Mouse (Mus musculus): ENCODE data around the gene Arhgef26. TPM values are rescaled to one million over a fixed set of nuclear protein-coding genes. Genes with fewer than 3 reads are reported as not detected.

Gene Arhgef26
- total and polyA plus RNA-seq, 2 experiments = 10.4 to 29.2 TPM

- Histone ChIP-seq H3K9ac (ENCODE audit: low read depth, low read length) (no peak overlapping the region), H3K27ac (replicated peaks; ENCODE audit: insufficient read depth, low read depth, low read length) (no peak overlapping the region), H3K79me2 (ENCODE audit: control insufficient read depth, insufficient read depth, low read length) (no peaks in the 10 kb centered on the region), H3K36me3 (ENCODE audit: control insufficient read depth, insufficient read depth, low read length) (peaks cover 42% of the 10 kb centered on the region), H3K4me1 (ENCODE audit: control insufficient read depth, insufficient read depth, low read length) (no peaks in the 10 kb centered on the region), H3K4me3 (ENCODE audit: insufficient read depth, low read depth, low read length) (no peak overlapping the region), H3K27me3 (ENCODE audit: control insufficient read depth, insufficient read depth, low read length) (no peaks in the 10 kb centered on the region)
- 97% methylated on average over 2 of the region's 2 CpGs for WGBS
- DNase-seq (ENCODE audit: extremely low read depth, low read depth, low spot score) = no peak
- TF ChIP-seq POLR2A (IDR thresholded peaks at IDR 0.05; ENCODE audit: extremely low read depth, insufficient read depth, low read length) (no peak), CTCF (IDR thresholded peaks at IDR 0.05; ENCODE audit: low read depth, low read length) (no peak)
These were observed 146.2 kb downstream of the Arhgef26 start for GRCm38 (mm10) chr3:62484340-62484739.

DNA sequence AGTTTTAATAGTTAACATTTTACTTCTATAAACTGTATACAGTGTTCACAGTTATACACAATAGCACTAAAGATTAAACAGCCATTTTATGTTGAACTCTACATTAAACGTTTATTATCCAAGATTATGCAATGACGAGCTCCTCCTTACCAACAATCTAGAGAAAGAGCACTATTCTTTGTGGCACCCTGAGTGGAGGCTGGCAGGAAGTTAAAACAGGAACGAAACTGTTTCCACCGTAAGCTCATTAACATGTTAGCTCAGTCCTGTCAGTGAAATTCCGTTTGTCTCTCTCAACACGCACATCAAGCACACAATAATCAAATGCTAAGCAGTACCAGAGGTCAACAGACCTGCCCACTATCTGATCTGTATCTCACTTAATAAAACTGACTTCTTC is 154.4 kb downstream of the Arhgef26 start:
- Histone ChIP-seq H3K27me3 (ENCODE audit: control insufficient read depth, insufficient read depth, low read length) (no peaks in the 10 kb centered on the region), H3K79me2 (ENCODE audit: control insufficient read depth, insufficient read depth, low read length) (no peaks in the 10 kb centered on the region), H3K36me3 (ENCODE audit: control insufficient read depth, insufficient read depth, low read length) (peaks cover 55% of the 10 kb centered on the region), H3K4me1 (ENCODE audit: control insufficient read depth, insufficient read depth, low read length) (no peaks in the 10 kb centered on the region), H3K27ac (replicated peaks; ENCODE audit: insufficient read depth, low read depth, low read length) (no peak overlapping the region), H3K4me3 (ENCODE audit: insufficient read depth, low read depth, low read length) (no peak overlapping the region), H3K9ac (ENCODE audit: low read depth, low read length) (no peak overlapping the region)
- TF ChIP-seq CTCF (IDR thresholded peaks at IDR 0.05; ENCODE audit: low read depth, low read length) (no peak), POLR2A (IDR thresholded peaks at IDR 0.05; ENCODE audit: extremely low read depth, insufficient read depth, low read length) (no peak)
- WGBS = 75% methylated on average over 6 of the region's 6 CpGs
- no peak for DNase-seq (ENCODE audit: extremely low read depth, low read depth, low spot score)

- no peak overlapping the region for H3K27ac ChIP-seq (replicated peaks; ENCODE audit: insufficient read depth, low read depth, low read length)
- H3K9ac ChIP-seq (ENCODE audit: low read depth, low read length) = no peak overlapping the region
- H3K4me3 ChIP-seq (ENCODE audit: insufficient read depth, low read depth, low read length) = no peak overlapping the region
- DNase-seq (ENCODE audit: extremely low read depth, low read depth, low spot score) = no peak
- WGBS = 93% methylated on average over 4 of the region's 4 CpGs
- no peaks in the 10 kb centered on the region for H3K27me3 ChIP-seq (ENCODE audit: control insufficient read depth, insufficient read depth, low read length)
- TF ChIP-seq CTCF (IDR thresholded peaks at IDR 0.05; ENCODE audit: low read depth, low read length) = no peak
- TF ChIP-seq POLR2A (IDR thresholded peaks at IDR 0.05; ENCODE audit: extremely low read depth, insufficient read depth, low read length) = no peak
- H3K79me2 ChIP-seq (ENCODE audit: control insufficient read depth, insufficient read depth, low read length) = no peaks in the 10 kb centered on the region; the same call in 1 of the 2 replicates
- peaks cover 48% of the 10 kb centered on the region for H3K36me3 ChIP-seq (ENCODE audit: control insufficient read depth, insufficient read depth, low read length)
- H3K4me1 ChIP-seq (ENCODE audit: control insufficient read depth, insufficient read depth, low read length) = no peaks in the 10 kb centered on the region
These were observed 161.2 kb downstream of the Arhgef26 start for GRCm38 (mm10) chr3:62499327-62499726.

GRCm38 (mm10) chr3:62505166-62505900 is 167.2 kb downstream of the Arhgef26 start:
- Histone ChIP-seq H3K36me3 (ENCODE audit: control insufficient read depth, insufficient read depth, low read length) (peaks cover 14% of the 10 kb centered on the region), H3K9ac (ENCODE audit: low read depth, low read length) (no peak overlapping the region), H3K4me1 (ENCODE audit: control insufficient read depth, insufficient read depth, low read length) (peaks cover 4% of the 10 kb centered on the region; the same call in 1 of the 2 replicates), H3K27ac (replicated peaks; ENCODE audit: insufficient read depth, low read depth, low read length) (peak overlapping the region; percentile 10; the same call in 1 of the 2 replicates), H3K79me2 (ENCODE audit: control insufficient read depth, insufficient read depth, low read length) (peaks cover 4% of the 10 kb centered on the region; the same call in 1 of the 2 replicates), H3K4me3 (ENCODE audit: insufficient read depth, low read depth, low read length) (peak overlapping the region; percentile 31; the same call in 1 of the 2 replicates), H3K27me3 (ENCODE audit: control insufficient read depth, insufficient read depth, low read length) (no peaks in the 10 kb centered on the region)
- no peak for TF ChIP-seq CTCF (IDR thresholded peaks at IDR 0.05; ENCODE audit: low read depth, low read length)
- TF ChIP-seq POLR2A (IDR thresholded peaks at IDR 0.05; ENCODE audit: extremely low read depth, insufficient read depth, low read length) = no peak
- DNase-seq (ENCODE audit: extremely low read depth, low read depth, low spot score) = peak; percentile 85
- WGBS = 22% methylated on average over 5 of the region's 5 CpGs

DNA sequence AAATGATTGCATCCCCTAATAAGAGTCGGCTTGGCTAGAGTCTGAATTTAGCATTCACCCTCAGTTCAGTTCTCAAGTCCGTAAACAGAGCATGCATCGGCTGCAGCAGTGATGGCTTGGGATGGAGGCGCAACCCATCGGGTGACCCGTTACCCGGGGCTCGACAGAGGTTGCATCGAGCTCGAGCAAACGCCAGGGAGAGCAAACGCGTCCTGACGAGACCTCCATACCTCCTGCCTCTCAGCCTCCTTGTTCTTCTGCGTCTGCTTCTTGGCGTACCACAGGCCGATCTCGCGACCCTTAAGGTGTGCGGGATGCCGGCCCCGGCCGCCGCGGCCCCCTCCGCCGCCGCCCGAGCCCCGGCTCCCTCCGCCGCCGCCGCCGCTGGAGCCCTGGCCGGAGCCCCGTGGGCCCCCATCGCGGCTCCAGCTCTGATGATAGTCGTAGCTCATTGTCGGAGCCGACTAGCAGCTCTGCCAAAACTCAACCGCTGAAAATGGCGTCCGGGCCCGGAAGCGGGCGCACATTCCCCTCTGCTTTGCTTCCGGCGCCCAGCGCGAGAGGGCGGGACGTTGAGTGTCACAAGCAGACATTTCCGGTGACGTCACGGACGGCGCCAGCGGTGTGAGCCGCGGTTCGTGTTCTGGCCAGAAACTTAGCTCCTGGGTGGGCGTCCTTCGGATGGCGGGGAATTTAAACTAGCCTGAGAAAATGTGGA is 168.5 kb downstream of the Arhgef26 start, which contains the start of gene Dhx36:
Gene Dhx36 (minus strand): TSS at position 517 of the 718 bp plus-strand sequence.
- Histone ChIP-seq H3K79me2 (ENCODE audit: control insufficient read depth, insufficient read depth, low read length) (peaks cover 4% of the 10 kb centered on the region; the same call in 1 of the 2 replicates), H3K36me3 (ENCODE audit: control insufficient read depth, insufficient read depth, low read length) (peaks cover 4% of the 10 kb centered on the region; the same call in 1 of the 2 replicates), H3K27ac (replicated peaks; ENCODE audit: insufficient read depth, low read depth, low read length) (peak within 1 kb of the TSS; percentile 10), H3K27me3 (ENCODE audit: control insufficient read depth, insufficient read depth, low read length) (no peaks in the 10 kb centered on the region), H3K4me3 (ENCODE audit: insufficient read depth, low read depth, low read length) (peak within 1 kb of the TSS; percentile 95), H3K4me1 (ENCODE audit: control insufficient read depth, insufficient read depth, low read length) (peaks cover 4% of the 10 kb centered on the region; the same call in 1 of the 2 replicates), H3K9ac (ENCODE audit: low read depth, low read length) (peak within 1 kb of the TSS; percentile 89)
- DNase-seq (ENCODE audit: extremely low read depth, low read depth, low spot score) = peak; percentile 80
- TF ChIP-seq POLR2A (IDR thresholded peaks at IDR 0.05; ENCODE audit: extremely low read depth, insufficient read depth, low read length) (0 out of 2 replicates have a peak, but pooled peaks have one; percentile 27), CTCF (IDR thresholded peaks at IDR 0.05; ENCODE audit: low read depth, low read length) (no peak)
- WGBS = under 1% methylated on average over 66 of the region's 66 CpGs

All from liver, adult 2 months (tissue).